Mouse (Mus musculus) lung, postnatal 0 days (tissue): Measurements from ENCODE around the gene Tbc1d10a. TPM values are rescaled to one million over a fixed set of nuclear protein-coding genes. Genes with fewer than 3 reads are reported as not detected.

ENCODE experiments used
- ATAC-seq: fragments of 200-750 bp; cut with Nextera tagmentation; 2 replicates; pipeline ENCODE4 v1.8.0; 2017; ENCODE audit warnings: moderate library complexity
- DNase-seq: peaks from one replicate; pipeline ENCODE4 v3.0.0-alpha.2; 2016; ENCODE audit warnings: low spot score
- H3K27ac ChIP-seq: fragments of 300-500 bp; sonication (generic); 2 replicates; pipeline ENCODE4 v1.5.1; 2014; ENCODE audit warnings: antibody characterized with exemption, mild to moderate bottlenecking, low read length, mixed read lengths
- H3K27me3 ChIP-seq: fragments of 300-500 bp; sonication (generic); replicated peaks from 2 replicates; pipeline ENCODE4 v1.6.1; 2014; ENCODE audit warnings: low read length, mixed read lengths; ENCODE audit not compliant: insufficient read depth
- H3K36me3 ChIP-seq: fragments of 300-500 bp; sonication (generic); 2 replicates; pipeline ENCODE4 v1.6.1; 2014; ENCODE audit warnings: low read length, mixed read lengths; ENCODE audit not compliant: insufficient read depth
- H3K4me1 ChIP-seq: fragments of 300-500 bp; sonication (generic); 2 replicates; pipeline ENCODE4 v1.6.1; 2014; ENCODE audit warnings: antibody characterized with exemption, low read depth, low read length, mixed read lengths; ENCODE audit not compliant: insufficient read depth
- H3K4me2 ChIP-seq: fragments of 300-500 bp; sonication (generic); replicated peaks from 2 replicates; pipeline ENCODE4 v1.6.1; 2014; ENCODE audit warnings: low read depth, mild to moderate bottlenecking, low read length, moderate library complexity, mixed read lengths
- H3K4me3 ChIP-seq: fragments of 300-500 bp; sonication (generic); 2 replicates; pipeline ENCODE4 v1.5.1; 2014; ENCODE audit warnings: low read depth, low read length
- H3K9ac ChIP-seq: fragments of 300-500 bp; sonication (generic); replicated peaks from 2 replicates; pipeline ENCODE4 v1.6.1; 2014; ENCODE audit warnings: low read depth, mild to moderate bottlenecking
- H3K9me3 ChIP-seq: fragments of 300-500 bp; sonication (generic); 2 replicates; pipeline ENCODE4 v1.6.1; 2016; ENCODE audit warnings: low read length, mixed read lengths
- CTCF ChIP-seq: IDR thresholded peaks from 2 replicates; pipeline ENCODE4 v1.5.1; 2016; ENCODE audit warnings: antibody characterized with exemption, mild to moderate bottlenecking
- EP300 ChIP-seq: IDR thresholded peaks from 2 replicates; pipeline ENCODE4 v1.6.1; 2016; ENCODE audit warnings: antibody characterized with exemption, mild to moderate bottlenecking, control low read depth
- WGBS: fragments of 180-500 bp; shearing (Covaris S2); extraction: QIAGEN DNeasy Blood & Tissue Kit; methylation state at CpG from one replicate; pipeline ENCODE4 v1.1.7; 2014; 5-methylcytosine and 5-hydroxymethylcytosine counted together
- polyA plus RNA-seq: library from polyadenylated mRNA; unstranded; fragments of >200 nt; fragmentation: Nextera tagmentation; extraction: Ambion mirVana; gene quantifications from 2 replicates; pipeline ENCODE4 v1.2.1, GENCODE M21; 2015

Tbc1d10a gene
- polyA plus RNA-seq, 1 experiment from 2014 or later: 41.7 TPM

GRCm38 (mm10) chr11:4147098-4147497 lies 39.5 kb upstream of the Tbc1d10a start:
- Histone ChIP-seq H3K36me3 (no peaks in the 10 kb centered on the region), H3K4me1 (no peaks in the 10 kb centered on the region), H3K27ac (no peak overlapping the region), H3K9me3 (no peaks in the 10 kb centered on the region), H3K4me2 (no peak overlapping the region), H3K4me3 (no peak overlapping the region), H3K27me3 (no peaks in the 10 kb centered on the region), H3K9ac (no peak overlapping the region)
- 78% methylated on average over 10 of the region's 10 CpGs for WGBS
- no peak for ATAC-seq
- no peak for DNase-seq
- no peak for TF ChIP-seq CTCF

- no peaks in the 10 kb centered on the region for H3K4me1 ChIP-seq
- H3K9ac ChIP-seq: no peak overlapping the region
- H3K4me3 ChIP-seq: no peak overlapping the region
- no peak for DNase-seq
- H3K9me3 ChIP-seq: no peaks in the 10 kb centered on the region
- no peaks in the 10 kb centered on the region for H3K36me3 ChIP-seq
- TF ChIP-seq CTCF (no peak), EP300 (no peak)
- H3K4me2 ChIP-seq: no peak overlapping the region
- H3K27me3 ChIP-seq: no peaks in the 10 kb centered on the region
- no peak overlapping the region for H3K27ac ChIP-seq
- WGBS: 80% methylated on average over 5 of the region's 5 CpGs
- ATAC-seq: peak; percentile 63
These were observed 38.5 kb upstream of the Tbc1d10a start for GRCm38 (mm10) chr11:4148120-4148519.

- Histone ChIP-seq H3K9ac (no peak overlapping the region), H3K27ac (no peak overlapping the region), H3K4me1 (no peaks in the 10 kb centered on the region), H3K4me2 (no peak overlapping the region), H3K4me3 (no peak overlapping the region), H3K9me3 (no peaks in the 10 kb centered on the region), H3K27me3 (no peaks in the 10 kb centered on the region), H3K36me3 (no peaks in the 10 kb centered on the region)
- ATAC-seq (no peak), DNase-seq (no peak)
- no peak for TF ChIP-seq CTCF
- no peak for TF ChIP-seq EP300
- 82% methylated on average over 9 of the region's 9 CpGs for WGBS
These were observed 37.9 kb upstream of the Tbc1d10a start for GRCm38 (mm10) chr11:4148536-4149156.

- TF ChIP-seq EP300: no peak
- no peak for TF ChIP-seq CTCF
- Histone ChIP-seq H3K27me3 (no peaks in the 10 kb centered on the region), H3K4me2 (no peak overlapping the region), H3K36me3 (no peaks in the 10 kb centered on the region), H3K4me1 (no peaks in the 10 kb centered on the region), H3K9ac (no peak overlapping the region), H3K4me3 (no peak overlapping the region), H3K9me3 (no peaks in the 10 kb centered on the region), H3K27ac (no peak overlapping the region)
- WGBS: 88% methylated on average over 6 of the region's 6 CpGs
- ATAC-seq (no peak), DNase-seq (no peak)
These were observed 36.7 kb upstream of the Tbc1d10a start for GRCm38 (mm10) chr11:4149886-4150285.

- no peaks in the 10 kb centered on the region for H3K9me3 ChIP-seq
- H3K27me3 ChIP-seq: no peaks in the 10 kb centered on the region
- H3K4me1 ChIP-seq: no peaks in the 10 kb centered on the region
- ATAC-seq (no peak), DNase-seq (no peak)
- H3K4me3 ChIP-seq: no peak overlapping the region
- 91% methylated on average over 7 of the region's 7 CpGs for WGBS
- no peak overlapping the region for H3K27ac ChIP-seq
- no peak overlapping the region for H3K9ac ChIP-seq
- no peaks in the 10 kb centered on the region for H3K36me3 ChIP-seq
- H3K4me2 ChIP-seq: no peak overlapping the region
- TF ChIP-seq EP300 (no peak), CTCF (no peak)
These were observed 32.9 kb upstream of the Tbc1d10a start for GRCm38 (mm10) chr11:4153694-4154093.

- Histone ChIP-seq H3K4me3 (no peak overlapping the region), H3K9me3 (no peaks in the 10 kb centered on the region), H3K4me1 (peaks cover under 1% of the 10 kb centered on the region; the same call in 1 of the 2 replicates), H3K27me3 (no peaks in the 10 kb centered on the region), H3K9ac (no peak overlapping the region), H3K4me2 (no peak overlapping the region), H3K27ac (no peak overlapping the region), H3K36me3 (no peaks in the 10 kb centered on the region)
- DNase-seq: no peak
- no peak for ATAC-seq
- TF ChIP-seq EP300 (no peak), CTCF (no peak)
- WGBS: 60% methylated on average over 5 of the region's 5 CpGs
These were observed 30.9 kb upstream of the Tbc1d10a start for GRCm38 (mm10) chr11:4155641-4156040.

- no peak overlapping the region for H3K4me2 ChIP-seq
- TF ChIP-seq CTCF (no peak), EP300 (no peak)
- no peak for ATAC-seq
- H3K27me3 ChIP-seq: no peaks in the 10 kb centered on the region
- H3K36me3 ChIP-seq: no peaks in the 10 kb centered on the region
- no peak overlapping the region for H3K27ac ChIP-seq
- DNase-seq: no peak
- no peak overlapping the region for H3K9ac ChIP-seq
- WGBS: 86% methylated on average over 3 of the region's 3 CpGs
- H3K4me1 ChIP-seq: peaks cover 11% of the 10 kb centered on the region; the same call in 1 of the 2 replicates
- H3K4me3 ChIP-seq: no peak overlapping the region
- no peaks in the 10 kb centered on the region for H3K9me3 ChIP-seq
These were observed 27.9 kb upstream of the Tbc1d10a start for GRCm38 (mm10) chr11:4158676-4159075.
